Mouse (Mus musculus): ENCODE results near the gene Phf11b. TPM values are rescaled to one million over a fixed set of nuclear protein-coding genes. Genes with fewer than 3 reads are reported as not detected.

The Phf11b gene
- polyA plus RNA-seq (2015; fragmentation: Illumina TruSeq; extraction: RNeasy Lipid Tissue Mini Kit (QIAGEN cat#74804); ENCODE audit: insufficient read depth, low read depth, low replicate concordance), result not detected

GRCm38 (mm10) chr14:59341189-59341588, at the start of gene Phf11b:
Gene Phf11b, minus strand, starts transcription at chr14:59341351.

GRCm38 (mm10) chr14:59365244-59365644, 24.1 kb upstream of the Phf11b start, which contains the start of gene Phf11d:
Gene Phf11d, minus strand, starts transcription at chr14:59365470.

GRCm38 (mm10) chr14:59297391-59297790, 43.8 kb downstream of the Phf11b start, which contains the start of gene Phf11a:
Gene Phf11a, minus strand, starts transcription at chr14:59297522.

Other genes with a start within 250 kb of the Phf11b start
- not detected for gene 1700129C05Rik, start 198.5 kb downstream of the Phf11b start, polyA plus RNA-seq (2015; fragmentation: Illumina TruSeq; extraction: RNeasy Lipid Tissue Mini Kit (QIAGEN cat#74804); ENCODE audit: insufficient read depth, low read depth, low replicate concordance)
- not detected for gene Gm5142, start 162.6 kb downstream of the Phf11b start, polyA plus RNA-seq (2015; fragmentation: Illumina TruSeq; extraction: RNeasy Lipid Tissue Mini Kit (QIAGEN cat#74804); ENCODE audit: insufficient read depth, low read depth, low replicate concordance)
- 12.9 TPM for gene Rcbtb1, start 140.1 kb downstream of the Phf11b start, polyA plus RNA-seq (2015; fragmentation: Illumina TruSeq; extraction: RNeasy Lipid Tissue Mini Kit (QIAGEN cat#74804); ENCODE audit: insufficient read depth, low read depth, low replicate concordance)
- not detected for gene Gm6904, start 81.1 kb downstream of the Phf11b start, polyA plus RNA-seq (2015; fragmentation: Illumina TruSeq; extraction: RNeasy Lipid Tissue Mini Kit (QIAGEN cat#74804); ENCODE audit: insufficient read depth, low read depth, low replicate concordance)
- not detected for gene Phf11a, start 43.8 kb downstream of the Phf11b start, polyA plus RNA-seq (2015; fragmentation: Illumina TruSeq; extraction: RNeasy Lipid Tissue Mini Kit (QIAGEN cat#74804); ENCODE audit: insufficient read depth, low read depth, low replicate concordance)
- gene Phf11d, start 24.1 kb upstream of the Phf11b start, polyA plus RNA-seq (2015; fragmentation: Illumina TruSeq; extraction: RNeasy Lipid Tissue Mini Kit (QIAGEN cat#74804); ENCODE audit: insufficient read depth, low read depth, low replicate concordance), result 7.0 TPM
- 0.46 TPM for gene Phf11c, start 54.0 kb upstream of the Phf11b start, polyA plus RNA-seq (2015; fragmentation: Illumina TruSeq; extraction: RNeasy Lipid Tissue Mini Kit (QIAGEN cat#74804); ENCODE audit: insufficient read depth, low read depth, low replicate concordance)
- 1.2 TPM for gene Setdb2, start 99.5 kb upstream of the Phf11b start, polyA plus RNA-seq (2015; fragmentation: Illumina TruSeq; extraction: RNeasy Lipid Tissue Mini Kit (QIAGEN cat#74804); ENCODE audit: insufficient read depth, low read depth, low replicate concordance)
- 5.7 TPM for gene Cab39l, start 99.6 kb upstream of the Phf11b start, polyA plus RNA-seq (2015; fragmentation: Illumina TruSeq; extraction: RNeasy Lipid Tissue Mini Kit (QIAGEN cat#74804); ENCODE audit: insufficient read depth, low read depth, low replicate concordance)

Measured in pancreas, adult 10 weeks (tissue).